Mouse (Mus musculus) A20 (cell line): ENCODE measurements around the gene Actn2.

ENCODE experiments used
- DNase-seq: peaks from one replicate; pipeline ENCODE4 v3.0.0-alpha.2; 2011; ENCODE audit warnings: low read depth, low spot score

The Actn2 gene

GRCm38 (mm10) chr13:12257391-12258380 lies 82.9 kb downstream of the Actn2 start, which contains the start of gene Mtr:
Mtr (minus strand) TSS chr13:12258113.
- peak; percentile 98 for DNase-seq

GRCm38 (mm10) chr13:12256871-12257390 lies 83.6 kb downstream of the Actn2 start:
- DNase-seq: peak; percentile 72

GRCm38 (mm10) chr13:12255911-12256705 lies 84.5 kb downstream of the Actn2 start:
- peak; percentile 53 for DNase-seq

GRCm38 (mm10) chr13:12250496-12250895 lies 90.1 kb downstream of the Actn2 start:
- DNase-seq: no peak

- no peak for DNase-seq
These were observed 91.2 kb downstream of the Actn2 start for GRCm38 (mm10) chr13:12249195-12249898.

GRCm38 (mm10) chr13:12245938-12246337 lies 94.6 kb downstream of the Actn2 start:
- DNase-seq: no peak

- no peak for DNase-seq
These were observed 96.6 kb downstream of the Actn2 start for GRCm38 (mm10) chr13:12243991-12244390.

- no peak for DNase-seq
These were observed 108.4 kb downstream of the Actn2 start for GRCm38 (mm10) chr13:12232141-12232540.

- DNase-seq: no peak
These were observed 112.3 kb downstream of the Actn2 start for GRCm38 (mm10) chr13:12228248-12228647.

GRCm38 (mm10) chr13:12227606-12228005 lies 113.0 kb downstream of the Actn2 start:
- DNase-seq: no peak
